Mouse (Mus musculus): ENCODE data around the gene Pmm1. TPM values are rescaled to one million over a fixed set of nuclear protein-coding genes. Genes with fewer than 3 reads are reported as not detected.
"Not testable (repeated sequence)": the region's sequence is repeated elsewhere in the genome, so short reads cannot be mapped to it uniquely, and the experiment has no call there.

Gene Pmm1
- total RNA-seq (2015; ENCODE audit: low replicate concordance): 17.6 and 18.0 TPM in 2 replicates
- total RNA-seq (2017; ENCODE audit: low replicate concordance): 9.4 and 14.2 TPM in 2 replicates

- ATAC-seq (replicated peaks; ENCODE audit: low FRiP score, poor library complexity, severe bottlenecking): peak; percentile 89
These were observed at the start of gene Pmm1 for GRCm38 (mm10) chr15:81960171-81961077. Pmm1 (minus strand) TSS chr15:81960930.

- ATAC-seq (replicated peaks; ENCODE audit: low FRiP score, poor library complexity, severe bottlenecking): no peak
These were observed 43.5 kb upstream of the Pmm1 start for GRCm38 (mm10) chr15:82004257-82004656.

- ATAC-seq (replicated peaks; ENCODE audit: low FRiP score, poor library complexity, severe bottlenecking): no peak
These were observed 33.3 kb upstream of the Pmm1 start for GRCm38 (mm10) chr15:81993992-81994391.

DNA sequence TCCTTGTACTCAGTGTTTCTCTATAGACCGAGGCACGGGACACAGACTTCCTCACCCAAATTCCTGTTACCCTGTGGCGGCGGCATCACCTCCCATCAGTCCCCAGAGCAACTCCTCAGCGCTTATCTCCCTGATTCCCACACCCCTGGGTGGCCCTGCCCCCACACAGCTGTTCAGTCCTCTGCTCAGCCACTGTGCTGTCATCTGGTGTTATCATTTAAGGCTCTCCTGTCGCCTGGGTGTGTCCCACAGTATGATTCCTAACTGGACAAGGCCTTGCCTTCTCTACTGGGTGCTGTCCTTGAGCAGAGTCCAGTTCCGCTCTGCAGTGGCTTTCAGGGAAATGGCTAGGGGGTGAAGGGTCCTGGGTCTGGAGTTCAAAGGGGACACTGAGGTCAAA lies 29.8 kb upstream of the Pmm1 start:
- ATAC-seq (replicated peaks; ENCODE audit: low FRiP score, poor library complexity, severe bottlenecking): peak; percentile 93

GRCm38 (mm10) chr15:81989371-81990062 lies 28.8 kb upstream of the Pmm1 start:
- peak; percentile 83 for ATAC-seq (replicated peaks; ENCODE audit: low FRiP score, poor library complexity, severe bottlenecking)

- ATAC-seq (replicated peaks; ENCODE audit: low FRiP score, poor library complexity, severe bottlenecking): no peak
These were observed 26.9 kb upstream of the Pmm1 start, which contains the start of gene Xrcc6 for GRCm38 (mm10) chr15:81987646-81988045. Xrcc6 (plus strand) TSS chr15:81987835.

DNA sequence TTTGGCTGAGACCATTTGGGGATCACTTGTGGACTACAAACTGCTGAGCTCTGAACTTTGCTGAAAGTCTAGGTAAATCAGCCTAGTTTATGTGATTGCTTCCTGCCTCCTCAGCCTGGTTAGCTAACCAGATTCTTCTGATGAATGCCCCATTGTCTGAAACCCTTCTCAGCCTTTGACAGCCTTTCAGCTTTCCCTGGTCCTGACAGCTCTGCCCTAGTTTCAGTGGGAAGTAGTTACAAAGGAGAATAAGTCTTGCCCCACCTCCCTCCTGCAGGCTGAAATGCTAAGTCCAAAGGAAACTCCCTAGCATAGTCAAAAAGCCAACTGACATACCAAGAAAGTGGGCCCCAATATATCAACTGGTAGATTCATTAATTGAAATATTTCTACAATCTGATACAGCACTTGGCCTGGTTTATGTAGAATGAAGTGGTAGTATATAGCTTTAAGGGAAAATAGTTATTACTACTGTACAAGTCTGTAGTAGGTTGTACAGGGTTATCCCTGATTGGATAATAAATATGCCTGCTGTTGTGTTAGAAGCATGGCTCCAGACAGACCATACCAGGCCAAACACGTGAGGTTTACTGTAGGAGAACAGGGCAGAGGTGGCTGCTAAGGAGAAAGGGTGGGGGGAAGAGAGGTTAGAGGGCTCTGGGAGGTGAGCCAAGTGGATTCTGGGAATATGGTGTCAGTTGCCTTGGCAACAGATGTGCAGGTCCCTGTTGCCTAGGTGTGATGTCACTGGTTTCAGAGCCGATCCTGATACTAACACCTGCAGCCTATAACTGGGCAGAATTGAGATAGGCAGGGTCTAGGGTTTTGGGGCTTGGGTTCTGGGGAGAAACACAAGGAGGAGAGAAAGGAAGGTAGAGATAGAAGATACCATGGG lies 24.8 kb upstream of the Pmm1 start:
- no peak for ATAC-seq (replicated peaks; ENCODE audit: low FRiP score, poor library complexity, severe bottlenecking)

DNA sequence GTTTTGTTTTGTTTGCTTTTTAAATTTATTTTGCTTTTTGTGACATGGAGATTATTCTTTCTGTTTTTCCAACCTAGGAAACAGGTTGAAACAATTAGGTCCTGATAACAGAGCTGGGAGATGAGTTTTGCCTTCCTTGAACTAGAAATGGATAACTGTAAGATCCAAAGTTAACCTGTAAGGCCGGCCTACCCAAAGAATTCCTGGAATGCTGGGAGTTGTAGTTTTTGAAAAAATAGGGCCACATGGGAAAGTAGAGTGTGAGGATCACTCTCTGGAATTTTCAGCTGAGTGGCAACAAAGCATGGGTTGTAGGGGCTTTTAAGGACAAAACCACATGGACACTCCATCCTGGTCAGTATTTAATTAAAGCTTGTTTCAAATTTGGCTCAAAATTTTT lies 21.4 kb upstream of the Pmm1 start:
- no peak for ATAC-seq (replicated peaks; ENCODE audit: low FRiP score, poor library complexity, severe bottlenecking)

GRCm38 (mm10) chr15:81980321-81980720 lies 19.6 kb upstream of the Pmm1 start, which contains the start of gene 1700029P11Rik:
1700029P11Rik (plus strand) TSS chr15:81980540.
- no peak for ATAC-seq (replicated peaks; ENCODE audit: low FRiP score, poor library complexity, severe bottlenecking)

GRCm38 (mm10) chr15:81975156-81975555 lies 14.4 kb upstream of the Pmm1 start:
- not testable (repeated sequence) for ATAC-seq (replicated peaks; ENCODE audit: low FRiP score, poor library complexity, severe bottlenecking)

GRCm38 (mm10) chr15:81970498-81970897 lies 9.8 kb upstream of the Pmm1 start:
- not testable (repeated sequence) for ATAC-seq (replicated peaks; ENCODE audit: low FRiP score, poor library complexity, severe bottlenecking)

- not testable (repeated sequence) for ATAC-seq (replicated peaks; ENCODE audit: low FRiP score, poor library complexity, severe bottlenecking)
These were observed 8.9 kb upstream of the Pmm1 start for GRCm38 (mm10) chr15:81969635-81970034.

- ATAC-seq (replicated peaks; ENCODE audit: low FRiP score, poor library complexity, severe bottlenecking): peak; percentile 100
These were observed 8.4 kb upstream of the Pmm1 start for GRCm38 (mm10) chr15:81969173-81969572.

DNA sequence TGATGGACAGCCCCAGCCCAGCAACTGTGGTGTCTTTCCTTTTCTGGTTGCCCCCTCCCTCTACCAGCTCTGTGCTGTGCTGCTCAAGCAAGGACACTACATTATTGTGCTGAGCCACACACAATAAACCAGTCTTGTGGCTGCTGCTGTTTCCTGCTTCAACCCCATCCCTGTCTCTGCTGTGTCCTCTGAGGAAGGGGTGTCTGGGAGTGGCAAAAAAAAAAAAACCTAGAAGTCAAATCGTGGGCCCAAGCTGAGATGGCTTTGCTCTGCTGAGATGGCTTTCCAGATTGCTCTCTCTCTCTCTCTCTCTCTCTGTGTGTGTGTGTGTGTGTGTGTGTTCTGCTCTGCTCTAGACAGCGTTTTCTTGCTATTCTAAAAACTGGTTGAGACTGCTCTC lies 7.7 kb upstream of the Pmm1 start:
- ATAC-seq (replicated peaks; ENCODE audit: low FRiP score, poor library complexity, severe bottlenecking): no peak

GRCm38 (mm10) chr15:81967821-81968220 lies 7.1 kb upstream of the Pmm1 start:
- no peak for ATAC-seq (replicated peaks; ENCODE audit: low FRiP score, poor library complexity, severe bottlenecking)

GRCm38 (mm10) chr15:81966062-81966829 lies 5.5 kb upstream of the Pmm1 start:
- no peak for ATAC-seq (replicated peaks; ENCODE audit: low FRiP score, poor library complexity, severe bottlenecking)

DNA sequence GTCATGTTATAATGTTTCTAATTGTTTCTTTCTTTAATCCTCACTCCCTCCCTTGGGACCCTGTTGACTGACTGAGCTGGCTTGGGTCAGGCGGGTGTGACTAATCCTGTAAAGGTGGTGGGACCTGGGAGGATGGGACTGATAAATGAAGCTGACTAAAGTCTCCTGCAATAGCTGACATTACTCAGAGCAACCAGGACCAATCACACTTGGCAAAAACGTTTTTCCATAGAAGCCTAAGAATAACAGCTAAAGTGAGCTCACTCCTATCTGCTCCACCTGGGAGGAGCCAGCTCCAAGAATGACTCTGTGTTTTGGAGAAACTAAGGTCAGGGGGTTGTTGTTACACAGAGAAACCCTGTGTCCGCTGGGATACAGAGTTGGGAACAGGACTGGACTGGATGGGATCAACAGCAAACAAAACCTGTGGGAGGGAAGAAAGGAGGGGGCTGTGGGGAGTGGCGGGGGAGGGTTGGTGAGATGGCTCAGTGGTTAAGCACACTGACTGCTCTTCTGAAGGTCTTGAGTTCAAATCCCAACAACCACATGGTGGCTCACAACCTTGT lies 4.3 kb upstream of the Pmm1 start:
- ATAC-seq (replicated peaks; ENCODE audit: low FRiP score, poor library complexity, severe bottlenecking): no peak

- ATAC-seq (replicated peaks; ENCODE audit: low FRiP score, poor library complexity, severe bottlenecking): no peak
These were observed 3.5 kb upstream of the Pmm1 start for GRCm38 (mm10) chr15:81964262-81964661.

GRCm38 (mm10) chr15:81961078-81961451 lies 335 bp upstream of the Pmm1 start:
- ATAC-seq (replicated peaks; ENCODE audit: low FRiP score, poor library complexity, severe bottlenecking): peak; percentile 40

All from erythroid progenitor cell, adult 5-6 weeks (primary cell).